Mouse (Mus musculus) embryonic facial prominence, embryonic 14.5 days (tissue): Measurements from ENCODE around the gene Rtkn2. TPM values are rescaled to one million over a fixed set of nuclear protein-coding genes. Genes with fewer than 3 reads are reported as not detected.

ENCODE experiments used
- ATAC-seq: fragments of 200-750 bp; cut with Nextera tagmentation; 2 replicates; pipeline ENCODE4 v1.8.0; 2017; ENCODE audit warnings: low read depth, moderate number of reproducible peaks, moderate TSS enrichment
- DNase-seq: peaks from one replicate; pipeline ENCODE4 v3.0.0-alpha.2; 2015; ENCODE audit warnings: low spot score
- H3K27ac ChIP-seq: fragments of 300-500 bp; sonication (generic); replicated peaks from 2 replicates; pipeline ENCODE4 v1.5.1; 2014; ENCODE audit warnings: low read depth, mild to moderate bottlenecking, low read length, moderate library complexity
- H3K27me3 ChIP-seq: fragments of 300-500 bp; sonication (generic); replicated peaks from 2 replicates; pipeline ENCODE4 v1.6.1; 2014; ENCODE audit warnings: low read length; ENCODE audit not compliant: control insufficient read depth, insufficient read depth
- H3K36me3 ChIP-seq: fragments of 300-500 bp; sonication (generic); 2 replicates; pipeline ENCODE4 v1.6.1; 2014; ENCODE audit warnings: low read length, mixed read lengths; ENCODE audit not compliant: control insufficient read depth, insufficient read depth
- H3K4me1 ChIP-seq: fragments of 300-500 bp; sonication (generic); 2 replicates; pipeline ENCODE4 v1.6.1; 2014; ENCODE audit warnings: antibody characterized with exemption, low read length; ENCODE audit not compliant: control insufficient read depth, insufficient read depth
- H3K4me2 ChIP-seq: fragments of 300-500 bp; sonication (generic); 2 replicates; pipeline ENCODE4 v1.6.1; 2014; ENCODE audit warnings: low read depth, mild to moderate bottlenecking, low read length, moderate library complexity, mixed read lengths
- H3K4me3 ChIP-seq: fragments of 300-500 bp; sonication (generic); 2 replicates; pipeline ENCODE4 v1.5.1; 2014; ENCODE audit warnings: low read depth, mild to moderate bottlenecking, low read length
- H3K9ac ChIP-seq: fragments of 300-500 bp; sonication (generic); 2 replicates; pipeline ENCODE4 v1.6.1; 2014; ENCODE audit warnings: low read depth, mild to moderate bottlenecking, low read length, moderate library complexity, mixed read lengths
- H3K9me3 ChIP-seq: fragments of 300-500 bp; sonication (generic); 2 replicates; pipeline ENCODE4 v1.6.1; 2016; ENCODE audit warnings: low read length; ENCODE audit not compliant: control insufficient read depth
- WGBS: fragments of 180-500 bp; shearing (Covaris S2); extraction: QIAGEN DNeasy Blood & Tissue Kit; methylation state at CpG from one replicate; pipeline ENCODE4 v1.1.7; 2014; 5-methylcytosine and 5-hydroxymethylcytosine counted together
- polyA plus RNA-seq: library from polyadenylated mRNA; unstranded; fragments of >200 nt; fragmentation: Nextera tagmentation; extraction: Ambion mirVana; gene quantifications from 2 replicates; pipeline ENCODE4 v1.2.1, GENCODE M21; 2014

Rtkn2 gene
- polyA plus RNA-seq, 1 experiment from 2014 or later: 5.4 TPM

DNA sequence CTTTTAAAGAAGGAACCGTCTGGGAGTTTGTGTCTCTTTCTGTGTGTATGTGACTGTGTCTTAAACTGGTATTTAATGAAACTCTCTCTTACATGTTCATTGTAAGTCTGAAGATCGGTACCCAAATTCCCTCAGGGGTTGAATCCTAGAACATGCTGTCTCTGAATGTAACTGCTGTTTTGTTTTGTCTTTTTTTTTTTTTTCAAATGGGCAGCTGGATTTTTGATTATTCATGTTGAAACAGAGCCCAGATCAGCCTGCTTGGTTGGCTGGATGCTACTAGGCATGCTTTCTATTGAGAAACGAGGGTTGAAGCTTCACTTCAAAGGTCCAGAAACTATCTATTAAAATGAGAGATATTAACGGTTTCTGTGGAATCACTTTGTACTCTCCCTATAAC lies 121.9 kb downstream of the Rtkn2 start:
- H3K27me3 ChIP-seq: no peaks in the 10 kb centered on the region
- no peak overlapping the region for H3K9ac ChIP-seq
- no peak overlapping the region for H3K27ac ChIP-seq
- ATAC-seq: no peak
- peaks cover 34% of the 10 kb centered on the region for H3K4me1 ChIP-seq
- no peak overlapping the region for H3K4me2 ChIP-seq
- H3K9me3 ChIP-seq: no peaks in the 10 kb centered on the region
- H3K36me3 ChIP-seq: peaks cover 48% of the 10 kb centered on the region
- no peak overlapping the region for H3K4me3 ChIP-seq
- 67% methylated on average over 4 of the region's 4 CpGs for WGBS
- no peak for DNase-seq

DNA sequence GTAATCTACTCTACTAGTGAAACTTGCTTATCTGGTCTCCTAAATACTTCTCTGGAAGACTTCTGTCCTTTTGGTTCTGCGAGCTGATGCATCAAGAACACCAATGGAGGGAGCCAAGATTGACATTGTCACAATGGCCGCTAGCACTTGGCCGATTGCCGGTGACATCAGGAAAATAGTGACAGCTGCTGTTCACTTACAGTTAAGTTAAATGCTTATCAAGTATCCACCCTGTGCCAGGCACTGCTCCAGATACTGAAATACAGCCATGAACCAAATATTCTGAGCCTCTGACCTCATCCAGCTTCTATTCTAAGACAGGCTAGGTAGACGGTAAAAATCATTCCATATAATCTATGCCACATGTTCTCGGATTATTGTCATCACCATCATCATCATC lies 123.2 kb downstream of the Rtkn2 start:
- H3K27ac ChIP-seq: no peak overlapping the region; the same call in 1 of the 2 replicates
- DNase-seq (no peak), ATAC-seq (no peak)
- H3K4me1 ChIP-seq: peaks cover 42% of the 10 kb centered on the region
- H3K4me3 ChIP-seq: no peak overlapping the region
- 87% methylated on average over 6 of the region's 6 CpGs for WGBS
- H3K4me2 ChIP-seq: no peak overlapping the region
- H3K9me3 ChIP-seq: no peaks in the 10 kb centered on the region
- H3K36me3 ChIP-seq: peaks cover 35% of the 10 kb centered on the region
- no peaks in the 10 kb centered on the region for H3K27me3 ChIP-seq
- no peak overlapping the region for H3K9ac ChIP-seq

DNA sequence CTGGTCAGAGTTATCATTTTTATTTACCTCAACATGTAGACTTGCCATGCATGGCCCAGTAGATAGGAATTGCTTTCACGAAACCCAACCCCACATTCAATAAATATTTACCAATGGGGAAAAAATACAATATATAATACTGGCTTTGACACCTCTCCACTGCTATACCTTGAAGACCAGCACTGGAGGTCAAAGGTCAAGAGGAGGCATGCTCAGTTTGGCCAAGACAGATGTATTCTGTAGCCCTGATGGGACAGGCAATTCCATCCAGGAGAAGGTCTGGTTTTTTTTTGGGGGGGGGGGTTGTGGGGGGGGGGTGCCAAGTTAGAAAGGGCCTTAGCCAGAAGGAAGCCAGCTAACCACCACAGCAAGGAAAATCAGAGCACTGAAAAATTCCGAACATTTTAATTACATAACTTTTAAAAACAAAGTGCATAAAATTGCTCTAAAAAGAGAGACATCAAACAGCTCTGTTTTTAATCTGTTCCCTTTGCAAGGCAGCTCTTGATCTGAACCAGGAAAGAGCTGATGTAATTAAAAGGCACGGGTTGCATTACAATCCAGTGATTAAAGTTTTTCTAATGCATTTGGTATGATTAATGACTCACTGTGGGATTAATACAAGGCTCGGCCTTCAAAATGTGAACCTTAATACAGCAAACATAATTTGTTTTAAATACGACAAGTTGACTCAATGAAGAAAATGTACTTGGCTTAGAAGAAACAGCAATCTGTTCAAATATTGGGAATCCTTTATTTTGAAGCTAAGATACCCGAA lies 123.9 kb downstream of the Rtkn2 start:
- WGBS: 43% methylated on average over 6 of the region's 6 CpGs
- H3K9me3 ChIP-seq: no peaks in the 10 kb centered on the region
- DNase-seq: peak; percentile 41
- peak overlapping the region; percentile 83 for H3K27ac ChIP-seq
- 0 out of 2 replicates have a peak, but pooled peaks have one; percentile 7 for ATAC-seq
- no peak overlapping the region for H3K4me2 ChIP-seq
- no peak overlapping the region for H3K4me3 ChIP-seq
- peaks cover 46% of the 10 kb centered on the region for H3K4me1 ChIP-seq
- no peak overlapping the region for H3K9ac ChIP-seq
- H3K27me3 ChIP-seq: no peaks in the 10 kb centered on the region
- peaks cover 28% of the 10 kb centered on the region for H3K36me3 ChIP-seq

DNA sequence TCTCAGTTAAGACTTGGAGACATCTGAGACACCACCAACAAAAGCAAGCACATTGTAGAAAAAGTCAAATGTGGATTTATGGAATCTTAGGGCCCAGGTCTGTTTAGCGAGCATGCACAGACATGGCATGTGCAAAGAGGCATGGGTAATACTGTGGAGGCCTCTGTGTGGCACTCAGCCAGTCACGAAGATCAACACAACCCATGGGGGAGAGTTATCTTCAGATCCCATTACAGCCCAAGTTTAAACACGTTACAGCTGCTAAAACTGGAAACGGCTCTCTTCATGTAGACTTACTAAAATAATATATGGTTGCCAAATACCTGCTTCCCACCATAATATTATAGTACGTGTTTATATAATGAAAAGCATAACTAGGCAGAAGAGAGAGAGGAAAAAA lies 124.6 kb downstream of the Rtkn2 start:
- Histone ChIP-seq H3K9ac (no peak overlapping the region), H3K9me3 (no peaks in the 10 kb centered on the region), H3K27me3 (no peaks in the 10 kb centered on the region), H3K27ac (peak overlapping the region; percentile 83), H3K4me1 (peaks cover 46% of the 10 kb centered on the region), H3K36me3 (peaks cover 29% of the 10 kb centered on the region), H3K4me2 (no peak overlapping the region), H3K4me3 (no peak overlapping the region)
- ATAC-seq (peak; percentile 93), DNase-seq (peak; percentile 95)
- WGBS: 13% methylated on average over 5 of the region's 5 CpGs

DNA sequence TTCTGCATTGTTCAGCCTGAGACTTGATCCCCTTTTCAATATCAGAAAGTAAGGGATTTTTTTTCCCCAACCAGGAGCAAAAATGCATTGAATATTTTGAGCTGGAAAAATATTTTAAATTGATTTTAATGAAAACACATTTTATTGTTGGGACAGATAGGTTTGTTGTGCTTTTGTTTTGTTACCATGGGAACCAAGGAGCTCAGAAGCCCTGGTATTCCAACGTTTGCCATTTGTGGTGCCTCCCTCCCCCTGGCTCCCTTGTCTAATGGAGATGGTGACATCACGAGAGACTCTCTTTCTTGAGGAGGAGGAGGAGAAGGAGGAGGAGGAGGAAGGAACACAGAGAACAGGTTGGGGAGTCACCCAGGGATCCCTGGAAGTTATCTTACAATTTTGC lies 125.1 kb downstream of the Rtkn2 start:
- DNase-seq (peak; percentile 83), ATAC-seq (peak; percentile 53; the same call in 1 of the 2 replicates)
- H3K9me3 ChIP-seq: no peaks in the 10 kb centered on the region
- peak overlapping the region; percentile 32 for H3K4me2 ChIP-seq
- H3K36me3 ChIP-seq: peaks cover 33% of the 10 kb centered on the region
- WGBS: 20% methylated on average over 2 of the region's 2 CpGs
- no peak overlapping the region for H3K4me3 ChIP-seq
- peak overlapping the region; percentile 83 for H3K27ac ChIP-seq
- H3K27me3 ChIP-seq: no peaks in the 10 kb centered on the region
- H3K4me1 ChIP-seq: peaks cover 46% of the 10 kb centered on the region
- no peak overlapping the region for H3K9ac ChIP-seq

DNA sequence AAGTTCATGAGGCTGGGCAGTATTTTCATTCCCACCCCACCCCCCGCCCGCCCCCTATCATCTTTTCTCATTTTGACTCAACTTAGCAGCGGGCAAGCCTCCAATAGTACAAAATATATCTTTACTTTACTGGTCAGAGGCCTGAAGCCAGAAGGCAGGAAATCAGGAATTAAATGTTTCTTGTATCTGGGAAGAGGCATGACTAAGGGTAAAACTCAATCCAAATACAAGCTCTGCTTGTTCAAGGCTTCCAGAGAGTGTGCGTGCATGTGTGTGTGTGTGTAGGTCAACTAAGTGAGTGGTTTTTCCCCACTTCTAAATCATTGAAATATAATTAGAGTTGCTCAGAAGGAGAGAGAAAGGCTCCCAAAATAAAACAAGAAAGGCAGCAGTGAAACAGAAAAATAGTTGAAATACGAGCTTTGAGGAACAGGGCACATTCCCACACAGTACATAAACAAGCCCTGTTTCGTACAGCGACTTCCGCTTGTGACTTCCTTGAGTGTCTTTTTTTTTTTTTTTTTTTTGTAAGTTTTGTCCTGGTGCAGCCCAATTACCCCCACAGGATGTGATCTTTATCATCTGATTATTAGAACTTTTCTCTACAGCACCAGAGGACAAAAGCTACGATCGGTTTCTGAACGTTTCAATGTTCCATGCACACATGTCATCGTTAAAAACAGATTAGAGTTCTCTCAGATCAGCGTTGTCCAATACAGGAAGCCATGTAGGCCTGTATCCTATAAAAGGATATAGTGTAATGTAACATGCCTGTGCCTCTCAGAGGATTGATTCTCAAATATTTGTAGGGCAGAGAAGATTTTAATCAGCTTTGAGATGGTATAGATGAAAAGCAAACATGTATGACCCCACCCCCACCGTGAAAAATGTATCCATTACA lies 125.8 kb downstream of the Rtkn2 start:
- 31% methylated on average over 14 of the region's 14 CpGs for WGBS
- no peaks in the 10 kb centered on the region for H3K27me3 ChIP-seq
- 0 out of 2 replicates have a peak, but pooled peaks have one; percentile 5 for ATAC-seq
- peaks cover 46% of the 10 kb centered on the region for H3K4me1 ChIP-seq
- no peak overlapping the region for H3K9ac ChIP-seq
- H3K9me3 ChIP-seq: no peaks in the 10 kb centered on the region
- H3K27ac ChIP-seq: peak overlapping the region; percentile 83
- peak overlapping the region; percentile 32 for H3K4me2 ChIP-seq
- H3K4me3 ChIP-seq: no peak overlapping the region
- peaks cover 30% of the 10 kb centered on the region for H3K36me3 ChIP-seq
- DNase-seq: peak; percentile 85

DNA sequence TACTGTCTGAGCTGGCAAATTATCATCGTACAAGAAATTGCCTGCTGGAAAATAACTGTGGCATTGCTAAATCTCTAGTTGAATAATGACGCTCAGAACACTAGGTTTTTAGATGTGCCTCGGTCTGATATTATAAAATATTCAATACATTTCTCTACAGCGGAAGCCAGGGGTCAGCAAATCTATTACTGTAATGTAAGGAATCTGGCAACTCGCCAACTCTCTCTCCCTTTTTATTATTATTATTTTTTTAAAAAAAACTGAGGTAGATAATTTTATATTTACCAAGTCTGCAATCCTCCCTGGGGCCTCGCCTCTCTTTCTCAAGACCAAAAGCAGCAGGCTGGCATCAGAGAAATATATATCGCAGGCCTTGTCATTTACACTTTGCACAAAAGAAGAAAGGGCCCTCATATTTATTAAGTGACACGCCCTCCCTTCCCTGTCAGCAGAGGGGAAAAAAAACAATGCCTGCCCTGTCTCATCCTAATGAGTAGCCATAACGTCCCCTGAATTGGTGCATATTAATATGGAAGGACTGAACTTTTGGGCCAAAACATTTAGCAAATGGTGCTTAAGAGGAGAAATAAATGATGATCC lies 127.1 kb downstream of the Rtkn2 start:
- Histone ChIP-seq H3K9me3 (no peaks in the 10 kb centered on the region), H3K4me2 (no peak overlapping the region), H3K27me3 (no peaks in the 10 kb centered on the region), H3K4me1 (peaks cover 46% of the 10 kb centered on the region), H3K4me3 (no peak overlapping the region), H3K27ac (peak overlapping the region; percentile 83; the same call in 1 of the 2 replicates), H3K36me3 (peaks cover 16% of the 10 kb centered on the region; the same call in 1 of the 2 replicates), H3K9ac (no peak overlapping the region)
- 53% methylated on average over 9 of the region's 9 CpGs for WGBS
- ATAC-seq: no peak
- DNase-seq: peak; percentile 52

DNA sequence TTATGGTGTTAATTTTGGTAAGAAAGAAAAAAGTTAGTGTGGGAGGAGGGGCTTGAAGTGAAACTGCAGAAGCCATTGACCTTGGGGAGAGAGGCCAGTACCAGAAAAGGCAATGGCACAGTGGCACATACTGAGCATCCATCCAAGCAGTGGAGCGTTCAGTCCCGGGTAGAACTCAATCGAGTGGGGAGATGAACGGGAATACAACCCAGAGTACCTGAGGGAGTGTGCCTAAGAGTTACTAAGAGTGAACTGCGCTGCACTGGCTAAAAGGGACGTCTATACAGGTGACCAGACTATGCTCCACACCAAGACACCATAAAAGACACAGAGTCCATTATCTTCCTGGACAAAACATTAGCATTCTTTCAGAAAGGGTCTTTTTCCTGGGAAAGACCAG lies 128.3 kb downstream of the Rtkn2 start:
- H3K27ac ChIP-seq: no peak overlapping the region
- peaks cover 43% of the 10 kb centered on the region for H3K4me1 ChIP-seq
- no peak for DNase-seq
- H3K9ac ChIP-seq: no peak overlapping the region
- H3K4me3 ChIP-seq: no peak overlapping the region
- peaks cover 9% of the 10 kb centered on the region; the same call in 1 of the 2 replicates for H3K36me3 ChIP-seq
- H3K27me3 ChIP-seq: no peaks in the 10 kb centered on the region
- ATAC-seq: no peak
- H3K9me3 ChIP-seq: no peaks in the 10 kb centered on the region
- WGBS: 79% methylated on average over 6 of the region's 6 CpGs
- no peak overlapping the region for H3K4me2 ChIP-seq
